Mouse (Mus musculus) left cerebral cortex, postnatal 36 days (tissue): Measurements from ENCODE around the gene Mymx. TPM values are rescaled to one million over a fixed set of nuclear protein-coding genes. Genes with fewer than 3 reads are reported as not detected.

Experiments
- DNase-seq, 2 experiments: peaks; one replicate each; pipeline ENCODE4 v3.0.0; 2021 to 2022; ENCODE audit warnings: low spot score in 2 of 2, mixed read lengths in 1 of 2
- intact Hi-C: fragments of 180-260 bp; cut with DNase I; formaldehyde crosslinking; loops from one replicate; pipeline ENCODE4 v1.15.1; 2025
- total RNA-seq, 2 experiments: library from RNA; stranded (reverse); gene quantifications; 2 replicates each; pipeline ENCODE4 v1.2.3; 2021

Gene Mymx
- total RNA-seq, 2 experiments from 2014 or later: not detected

- intact Hi-C loops: no loop called here
- no peak for DNase-seq
Observed at GRCm38 (mm10) chr17:45575123-45575897, 26.6 kb downstream of the Mymx start.

DNA sequence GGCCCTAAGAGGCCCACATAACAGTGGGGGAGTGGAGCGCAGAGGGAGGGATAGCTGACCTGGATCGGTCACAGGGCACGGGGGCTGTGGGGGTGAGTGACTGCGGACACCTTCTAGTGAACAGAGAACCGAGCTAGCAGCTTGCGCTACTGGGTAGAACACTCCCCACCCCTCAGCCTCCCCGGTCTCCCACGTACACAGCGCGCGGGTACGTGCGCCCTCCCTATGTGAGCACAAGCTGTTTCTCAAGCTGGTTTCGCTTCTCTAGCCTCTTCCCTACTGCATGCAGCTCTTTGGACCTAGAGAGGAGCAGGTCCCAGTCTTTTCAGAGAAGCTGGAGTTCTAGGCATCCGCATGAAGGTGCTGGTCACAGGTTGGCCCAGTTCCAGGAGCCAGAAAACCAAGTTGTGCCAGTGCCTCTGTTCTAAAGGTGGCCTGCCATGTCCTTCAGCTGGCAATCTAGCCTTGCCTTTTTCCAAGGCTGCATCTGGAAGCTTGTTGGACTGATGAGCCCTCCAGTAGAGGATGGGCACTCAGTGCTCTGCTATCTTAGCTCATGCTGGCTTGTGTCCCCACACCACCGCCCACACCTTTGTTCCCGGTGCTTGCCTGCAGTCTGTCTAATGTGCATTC, 27.7 kb downstream of the Mymx start:
- peak; percentile 86 for DNase-seq
- intact Hi-C loops: no loop called here

DNA sequence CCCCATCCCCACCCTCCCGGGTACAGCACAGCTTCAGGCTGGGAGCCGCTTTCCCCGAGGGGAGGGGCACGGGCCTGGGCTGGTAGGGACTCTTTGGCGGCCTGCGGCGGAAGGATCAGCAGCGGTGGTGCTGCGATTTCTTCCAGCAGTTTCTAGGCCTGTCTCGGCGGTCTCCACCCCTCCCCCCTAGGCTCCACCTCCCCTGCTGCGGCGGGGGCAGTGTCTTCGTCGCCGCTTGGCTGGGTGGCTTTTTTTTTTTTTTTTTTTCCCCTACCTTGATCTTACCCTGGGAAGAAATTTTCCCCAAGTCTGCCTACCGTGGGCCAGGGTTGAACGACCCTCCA, 28.1 kb downstream of the Mymx start:
- intact Hi-C loops: no loop called here
- peak; percentile 96 to 97 for DNase-seq

DNA sequence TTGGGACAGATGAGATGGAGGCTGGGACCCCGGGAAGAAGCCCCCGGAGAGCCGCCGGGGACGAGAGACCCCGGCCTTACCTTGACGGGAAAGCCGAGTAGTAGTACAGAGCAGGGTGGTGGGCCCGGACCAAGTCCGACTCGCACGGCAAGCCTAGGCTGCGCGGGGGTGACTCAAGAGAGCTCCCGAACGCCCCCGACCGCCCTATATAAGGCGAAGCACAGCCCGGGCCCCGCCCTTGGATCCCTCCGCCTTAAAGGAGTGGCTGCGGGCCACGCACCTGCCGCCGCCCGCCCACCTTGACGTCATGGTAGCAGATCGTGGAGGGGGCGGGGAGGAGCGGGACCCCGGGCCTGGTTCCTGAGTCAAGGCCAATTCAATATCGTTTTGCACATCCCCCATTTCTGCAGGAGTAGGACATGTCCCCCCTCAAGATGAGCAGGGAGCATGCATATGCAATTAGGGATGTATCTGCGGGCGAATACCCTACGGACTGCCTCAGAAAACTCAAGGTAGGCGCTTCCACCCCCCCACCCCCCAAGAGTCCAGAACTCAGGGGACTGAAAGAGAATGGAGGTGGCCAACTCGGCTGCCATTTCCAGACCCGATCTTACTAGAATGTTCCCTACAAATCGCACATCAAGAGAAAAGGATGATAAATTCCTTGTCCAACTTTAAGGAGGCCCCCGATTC, 28.7 kb downstream of the Mymx start, which contains the start of gene Hsp90ab1:
Hsp90ab1 (minus strand) TSS at position 185 of the 693 bp plus-strand sequence.
- intact Hi-C loops: no loop called here
- DNase-seq: peak; percentile 99

DNA sequence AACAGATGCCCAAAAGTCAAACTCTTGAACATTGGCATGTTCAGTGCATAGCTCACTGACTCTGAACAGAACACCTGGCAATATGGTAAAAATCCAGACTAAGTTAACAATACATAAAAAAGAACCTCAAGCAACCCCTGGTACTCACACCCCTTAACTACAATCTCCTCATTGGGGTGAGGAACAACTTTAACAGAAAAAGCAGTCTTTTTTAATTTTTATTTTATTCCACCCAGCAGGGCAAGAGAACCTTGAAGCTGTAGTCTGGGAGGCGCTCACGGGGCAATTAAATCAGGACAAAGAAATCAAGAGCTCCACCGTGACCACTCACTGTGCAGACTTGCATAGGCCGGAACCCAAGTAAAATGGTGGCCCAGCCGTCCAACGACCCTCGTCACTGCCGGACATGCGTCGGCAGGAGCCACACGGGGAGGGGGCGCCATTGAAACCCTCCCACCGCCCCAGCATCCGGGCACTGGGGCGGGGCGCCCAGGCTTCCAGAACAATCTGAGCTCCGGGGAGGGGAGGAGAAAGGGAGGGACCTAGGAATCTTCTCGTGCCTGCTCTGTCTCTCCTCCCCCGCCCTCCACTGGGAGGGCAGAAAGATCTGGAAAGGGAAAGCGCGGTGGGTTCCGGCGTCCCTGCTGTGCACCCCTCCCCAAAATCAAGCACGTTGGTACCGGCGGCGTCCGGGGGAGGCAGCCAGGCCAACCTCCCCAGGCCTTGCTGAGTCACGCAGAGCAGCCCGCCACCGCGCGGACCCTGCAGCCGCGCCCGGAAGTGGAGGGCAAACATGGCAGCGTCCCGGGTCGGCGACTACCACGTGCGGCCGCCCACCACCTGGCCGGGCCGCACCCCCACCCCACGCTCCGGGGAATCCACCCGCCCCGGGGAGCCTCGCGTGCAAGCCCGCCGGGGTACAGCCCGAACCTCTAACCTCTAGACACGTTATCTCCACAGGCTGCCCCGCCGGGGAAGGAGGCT, 29.5 kb downstream of the Mymx start:
- intact Hi-C loops: no loop called here
- DNase-seq: peak; percentile 78 to 84

DNA sequence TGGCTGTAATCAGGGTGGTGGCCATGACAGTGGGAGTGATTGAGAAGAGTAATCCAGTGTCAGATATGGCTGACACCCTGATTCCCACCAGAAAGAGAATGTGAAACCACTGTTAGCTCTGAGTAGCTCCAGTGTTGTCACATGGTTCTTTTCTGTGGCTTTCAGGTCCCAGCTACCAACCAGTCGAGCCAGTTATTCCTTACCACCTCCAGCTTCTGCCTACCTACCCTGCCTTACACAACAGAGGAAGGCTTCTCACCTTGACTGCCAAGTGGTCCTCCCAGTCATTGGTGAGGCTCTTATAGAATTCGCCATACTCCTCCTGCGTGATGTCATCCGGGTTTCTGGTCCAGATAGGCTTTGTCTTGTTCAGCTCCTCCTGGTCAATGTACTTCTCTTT, 31.9 kb downstream of the Mymx start:
- no peak for DNase-seq
- intact Hi-C loops: no loop called here

DNA sequence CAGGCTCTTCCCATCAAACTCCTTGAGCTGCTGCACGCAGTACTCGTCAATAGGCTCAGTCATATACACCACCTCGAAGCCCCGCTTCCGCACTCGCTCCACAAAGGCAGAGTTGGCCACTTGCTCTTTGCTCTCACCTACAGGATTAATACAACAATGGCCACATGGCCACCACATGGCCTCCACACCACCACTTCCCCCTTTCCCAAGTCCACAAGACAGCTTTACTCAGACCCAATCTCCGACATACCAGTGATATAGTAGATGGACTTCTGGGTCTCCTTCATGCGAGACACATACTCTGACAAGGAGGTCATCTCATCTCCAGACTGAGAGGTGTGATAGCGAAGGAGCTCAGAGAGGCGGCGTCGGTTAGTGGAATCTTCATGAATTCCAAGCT, 32.9 kb downstream of the Mymx start:
- DNase-seq: no peak
- intact Hi-C loops: no loop called here

GRCm38 (mm10) chr17:45567162-45567601, 34.7 kb downstream of the Mymx start:
- intact Hi-C loops: no loop called here
- DNase-seq: no peak

DNA sequence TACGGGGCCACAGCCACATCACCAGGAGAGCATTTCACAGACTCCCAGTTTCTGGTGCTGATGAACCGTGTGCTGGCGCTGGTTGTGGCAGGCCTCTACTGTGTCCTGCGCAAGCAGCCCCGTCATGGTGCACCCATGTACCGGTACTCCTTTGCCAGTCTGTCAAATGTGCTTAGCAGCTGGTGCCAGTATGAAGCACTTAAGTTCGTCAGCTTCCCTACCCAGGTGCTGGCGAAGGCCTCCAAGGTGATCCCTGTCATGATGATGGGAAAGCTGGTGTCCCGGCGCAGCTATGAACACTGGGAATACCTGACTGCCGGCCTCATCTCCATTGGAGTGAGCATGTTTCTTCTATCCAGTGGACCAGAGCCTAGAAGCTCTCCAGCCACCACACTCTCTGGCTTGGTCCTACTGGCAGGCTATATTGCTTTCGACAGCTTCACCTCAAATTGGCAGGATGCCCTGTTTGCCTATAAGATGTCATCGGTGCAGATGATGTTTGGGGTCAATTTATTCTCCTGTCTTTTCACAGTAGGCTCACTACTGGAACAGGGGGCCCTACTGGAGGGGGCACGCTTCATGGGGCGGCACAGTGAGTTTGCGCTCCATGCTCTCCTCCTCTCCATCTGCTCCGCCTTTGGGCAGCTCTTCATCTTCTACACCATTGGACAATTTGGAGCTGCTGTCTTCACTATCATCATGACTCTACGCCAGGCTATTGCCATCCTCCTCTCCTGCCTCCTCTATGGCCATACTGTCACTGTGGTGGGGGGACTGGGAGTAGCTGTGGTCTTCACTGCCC, 35.3 kb downstream of the Mymx start:
- DNase-seq: peak; percentile 23 to 26
- intact Hi-C loops: no loop called here

- intact Hi-C loops: no loop called here
- no peak for DNase-seq
Observed at GRCm38 (mm10) chr17:45566031-45566359, 35.9 kb downstream of the Mymx start.

DNA sequence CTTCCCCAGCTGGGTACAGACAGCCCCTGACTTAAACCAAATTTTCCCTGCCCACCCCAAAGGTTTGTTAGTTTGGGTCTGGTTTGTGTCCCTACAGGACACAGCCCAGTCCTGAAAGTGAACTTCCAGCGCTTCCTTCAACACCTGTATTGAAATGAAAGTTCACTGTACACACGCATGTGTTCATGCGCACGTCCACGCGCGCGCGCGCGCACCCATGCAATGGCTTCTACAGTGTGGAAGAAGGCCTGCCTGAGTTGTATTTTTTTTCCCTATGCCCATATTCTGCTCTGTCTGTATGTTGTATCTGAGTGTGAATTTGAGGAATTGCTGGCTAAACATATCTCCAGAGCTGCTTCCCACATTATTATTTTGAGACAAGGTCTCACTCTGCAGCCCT, 36.8 kb downstream of the Mymx start:
- intact Hi-C loops: no loop called here
- DNase-seq: no peak

GRCm38 (mm10) chr17:45564531-45565084, 37.3 kb downstream of the Mymx start:
- intact Hi-C loops: no loop called here
- no peak for DNase-seq

- intact Hi-C loops: no loop called here
Observed at GRCm38 (mm10) chr17:45563655-45564530, 38.0 kb downstream of the Mymx start, which contains the start of gene Slc35b2. Gene Slc35b2 (plus strand): TSS chr17:45563874.

DNA sequence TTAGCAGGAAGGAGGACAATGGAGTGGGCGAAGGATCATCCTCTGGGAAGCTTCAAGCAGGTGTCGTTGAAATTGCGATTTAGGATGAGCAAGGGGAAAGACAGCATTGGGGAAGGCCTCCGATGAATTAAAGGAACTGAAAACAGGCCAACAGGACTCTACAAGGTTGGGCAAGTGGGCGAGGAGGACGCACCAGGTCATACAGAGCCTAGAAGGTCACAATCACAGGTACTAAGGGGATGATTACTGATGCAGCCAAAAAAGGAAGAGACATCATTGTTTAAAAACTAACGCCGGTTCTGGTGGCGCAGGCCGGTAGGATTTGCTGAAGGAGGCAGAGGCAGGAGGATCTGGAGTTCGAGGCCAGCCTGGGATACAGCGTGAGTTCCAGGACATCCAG, 38.7 kb downstream of the Mymx start:
- intact Hi-C loops: no loop called here
- DNase-seq: no peak

More at GRCm38 (mm10) chr17:45563655-45564530, 38.0 kb downstream of the Mymx start, which contains the start of gene Slc35b2:
- DNase-seq: peak; percentile 90 to 91

GRCm38 (mm10) chr17:45559732-45560525, 42.0 kb downstream of the Mymx start:
- no peak for DNase-seq
- intact Hi-C loops: no loop called here

DNA sequence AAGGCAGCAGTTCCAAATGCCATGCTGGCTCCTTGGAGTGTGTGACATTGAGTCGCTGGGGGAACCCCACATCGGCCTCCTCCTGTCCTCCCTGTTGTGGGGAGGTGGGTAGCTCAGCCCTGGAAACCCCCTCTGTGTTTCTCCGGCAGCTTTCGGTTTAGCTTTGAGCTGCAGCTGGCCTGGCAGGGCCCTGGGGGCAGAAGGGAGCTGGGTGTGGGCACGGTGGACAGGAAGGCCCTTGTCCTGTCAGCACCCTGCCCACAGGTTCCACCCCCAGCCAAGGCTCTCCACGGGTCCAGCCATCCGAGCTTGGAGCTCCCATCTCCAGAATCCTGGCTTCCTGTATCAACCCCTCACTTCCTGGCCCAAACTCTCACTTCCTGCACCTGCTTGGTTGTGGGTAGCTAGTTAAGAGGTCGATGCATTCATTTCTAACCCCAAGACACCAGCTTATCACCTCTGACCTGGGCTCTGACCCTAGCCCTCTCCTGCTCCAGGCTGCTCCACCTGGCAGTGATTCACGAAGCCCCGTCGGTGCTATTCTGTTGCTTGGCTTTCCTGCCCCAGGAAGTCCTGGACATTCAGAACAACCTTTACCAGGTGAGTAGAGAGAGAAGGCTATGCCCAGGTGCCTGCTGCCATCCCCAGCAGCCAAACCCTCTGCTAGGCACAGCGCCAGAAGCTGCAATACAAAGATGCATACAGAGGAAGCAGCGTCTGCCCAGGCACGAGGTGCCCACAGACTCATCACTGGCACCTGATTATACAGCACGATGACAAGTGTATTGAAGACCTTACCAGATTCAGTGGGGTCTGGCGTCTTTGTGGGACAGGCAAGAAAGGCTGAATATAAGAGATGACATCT, 43.7 kb downstream of the Mymx start:
- DNase-seq: no peak
- intact Hi-C loops: no loop called here
